Mouse (Mus musculus): ENCODE results near the gene Rbpj. TPM values are rescaled to one million over a fixed set of nuclear protein-coding genes. Genes with fewer than 3 reads are reported as not detected.
"Not testable (repeated sequence)": the region's sequence is repeated elsewhere in the genome, so short reads cannot be mapped to it uniquely, and the experiment has no call there.

Rbpj gene
- total RNA-seq, 1 experiment from 2014 or later = 49.7 TPM

DNA sequence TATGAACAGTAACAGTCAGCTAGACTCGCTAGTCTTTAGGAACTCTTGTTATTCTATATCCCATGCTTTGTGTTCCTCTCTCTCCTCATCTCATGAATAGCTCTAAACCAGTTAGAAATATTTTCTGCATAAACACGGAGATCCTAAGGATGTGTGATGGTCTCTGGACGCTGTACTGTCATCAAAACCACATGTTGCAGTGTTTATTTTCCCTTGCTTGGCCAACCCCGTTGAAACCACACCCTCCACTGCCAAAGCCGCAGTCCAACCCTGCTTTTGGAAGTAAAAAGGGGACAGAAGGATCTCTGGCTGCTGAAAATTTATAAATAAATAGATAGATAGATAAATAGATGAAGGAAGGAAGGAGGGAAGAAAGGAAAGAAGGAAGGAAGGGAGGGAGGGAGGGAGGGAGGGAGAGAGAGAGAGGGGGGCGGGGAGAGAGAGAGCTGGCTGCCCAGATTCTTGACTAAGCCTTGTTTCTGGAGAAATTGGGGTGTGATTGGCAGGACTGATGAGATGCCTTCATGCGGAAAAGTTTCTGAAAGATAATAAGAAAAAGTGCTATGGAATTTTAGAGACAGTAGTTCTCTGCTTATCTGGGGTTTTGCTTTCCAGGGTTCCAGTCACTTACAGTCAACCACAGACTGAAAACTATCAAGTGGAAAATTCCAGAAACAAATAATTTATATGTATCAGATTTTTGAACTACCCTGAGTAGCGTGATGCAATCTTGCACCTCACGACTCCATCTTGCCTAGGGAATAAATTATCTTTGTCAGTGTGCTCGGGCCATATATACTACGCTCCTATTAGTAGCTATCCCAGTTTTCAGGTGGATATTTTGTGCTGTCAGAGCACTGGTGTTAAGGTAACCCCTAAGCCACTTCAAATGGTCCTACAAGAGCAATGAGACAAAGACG, 70.9 kb downstream of the Rbpj start:
- ATAC-seq (replicated peaks; ENCODE audit: insufficient number of reproducible peaks, low FRiP score, low TSS enrichment, poor library complexity, severe bottlenecking) = no peak

DNA sequence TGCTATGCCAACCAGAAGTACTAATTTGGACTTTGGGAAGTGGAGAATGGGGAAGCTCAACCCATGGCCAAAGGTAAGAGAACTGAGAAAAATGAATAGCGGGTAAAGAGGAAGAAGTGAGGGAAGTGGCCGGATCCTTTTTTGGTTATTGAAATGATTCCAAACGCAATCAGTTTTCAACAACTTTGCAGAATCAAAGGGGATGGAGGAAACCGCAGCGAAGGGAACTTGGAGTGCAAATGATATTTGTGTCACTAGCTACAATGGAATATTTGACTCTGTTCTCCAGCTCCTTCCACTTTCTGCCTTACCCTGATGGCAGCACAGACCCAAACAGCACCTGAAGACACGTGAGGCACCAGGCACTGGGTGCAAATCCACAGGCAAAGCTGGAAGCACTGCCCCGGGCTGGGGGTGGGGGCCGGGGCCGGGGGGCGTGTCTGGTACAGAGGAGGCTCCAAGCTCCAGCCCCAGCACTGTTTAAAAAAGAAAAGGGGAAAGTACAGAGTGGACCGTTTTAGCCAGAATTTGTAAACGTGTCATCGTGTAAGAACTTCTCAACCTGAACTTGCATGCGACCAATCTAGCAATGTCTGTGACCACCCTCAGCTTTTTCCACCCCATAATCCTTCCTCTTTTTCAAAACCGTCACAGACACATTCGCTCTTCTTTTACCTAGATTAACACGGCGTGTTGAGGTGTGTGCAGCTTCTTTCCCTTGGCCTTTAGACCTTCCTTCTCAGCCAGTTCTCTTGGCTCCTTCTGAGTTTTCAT, 74.1 kb downstream of the Rbpj start:
- peak; percentile 41 for ATAC-seq (replicated peaks; ENCODE audit: insufficient number of reproducible peaks, low FRiP score, low TSS enrichment, poor library complexity, severe bottlenecking)

DNA sequence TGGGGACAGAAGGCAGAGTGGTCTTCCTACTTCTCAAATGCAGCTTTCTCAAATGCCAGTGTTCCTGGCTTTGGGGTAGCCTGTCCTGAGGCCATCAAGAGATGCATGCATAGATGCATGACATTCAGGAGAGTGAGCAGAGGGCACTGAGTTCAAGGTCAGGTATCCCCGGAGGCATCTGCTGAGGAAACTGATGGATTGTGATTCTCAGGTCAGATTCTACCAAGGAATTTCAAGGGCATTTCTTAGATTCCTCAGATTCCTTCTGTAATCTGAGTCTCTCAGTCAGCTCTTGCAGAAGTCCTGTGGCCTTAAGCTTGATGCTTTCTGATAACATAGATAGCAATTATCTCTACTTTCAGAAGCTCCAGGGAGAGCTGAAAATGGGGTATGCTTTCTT, 76.1 kb downstream of the Rbpj start:
- ATAC-seq (replicated peaks; ENCODE audit: insufficient number of reproducible peaks, low FRiP score, low TSS enrichment, poor library complexity, severe bottlenecking) = no peak

DNA sequence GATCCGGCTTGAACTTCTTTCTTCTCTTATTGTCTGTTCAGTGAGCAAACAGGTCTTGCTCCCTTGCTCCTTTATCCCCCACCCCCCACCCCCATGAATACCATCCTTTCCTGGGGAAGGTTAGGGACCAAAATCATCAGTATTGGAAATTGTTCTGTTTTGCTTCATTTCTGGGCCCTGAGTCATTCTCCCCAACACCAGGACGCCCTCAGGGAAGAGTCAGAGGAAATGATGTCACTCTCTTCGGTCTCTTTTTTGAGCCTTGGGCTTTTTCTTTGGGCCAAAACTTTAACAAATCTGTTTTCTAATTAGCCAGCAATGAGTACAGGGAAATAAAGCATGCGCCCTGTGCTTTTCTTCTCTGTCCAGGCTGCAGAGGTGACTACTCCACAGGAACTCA, 77.4 kb downstream of the Rbpj start:
- ATAC-seq (replicated peaks; ENCODE audit: insufficient number of reproducible peaks, low FRiP score, low TSS enrichment, poor library complexity, severe bottlenecking) = no peak

DNA sequence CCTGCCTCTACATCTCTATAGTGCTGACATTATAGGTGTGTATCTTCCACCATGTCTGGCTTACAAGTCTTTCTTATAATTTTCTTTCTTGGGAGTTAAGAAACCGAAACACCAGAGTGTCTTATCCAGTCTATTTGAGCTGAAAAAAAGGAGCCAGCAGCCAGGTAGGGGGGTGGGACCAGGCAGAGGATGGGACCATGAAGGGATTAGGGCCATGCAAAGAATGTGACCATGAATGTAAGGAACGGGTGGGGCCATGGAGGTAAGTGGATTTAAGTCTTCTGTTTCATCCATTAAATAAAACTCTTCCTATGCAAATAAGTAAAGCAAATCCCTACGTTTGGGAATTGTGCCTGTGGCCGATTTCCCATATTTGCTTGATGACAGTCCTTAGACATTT, 78.0 kb downstream of the Rbpj start:
- no peak for ATAC-seq (replicated peaks; ENCODE audit: insufficient number of reproducible peaks, low FRiP score, low TSS enrichment, poor library complexity, severe bottlenecking)

DNA sequence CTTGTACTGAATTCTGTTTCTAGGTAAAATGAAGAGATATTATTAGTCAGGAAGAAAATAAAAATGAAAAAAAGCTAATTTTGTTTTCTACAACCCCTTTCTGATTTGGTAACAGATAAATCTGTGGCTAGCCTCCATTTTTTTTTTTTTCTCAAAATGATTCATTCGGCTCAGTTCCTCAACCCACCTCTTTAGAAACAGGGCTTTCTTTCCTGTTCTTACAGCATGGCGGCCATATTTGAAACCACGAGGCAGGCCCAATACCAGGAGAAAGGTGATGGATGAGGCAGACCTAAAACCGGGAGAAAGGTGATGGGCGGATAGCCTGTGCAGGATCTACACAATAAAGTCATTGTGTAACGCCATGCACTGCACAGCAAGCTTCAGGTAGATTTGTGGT, 80.5 kb downstream of the Rbpj start:
- ATAC-seq (replicated peaks; ENCODE audit: insufficient number of reproducible peaks, low FRiP score, low TSS enrichment, poor library complexity, severe bottlenecking) = no peak

DNA sequence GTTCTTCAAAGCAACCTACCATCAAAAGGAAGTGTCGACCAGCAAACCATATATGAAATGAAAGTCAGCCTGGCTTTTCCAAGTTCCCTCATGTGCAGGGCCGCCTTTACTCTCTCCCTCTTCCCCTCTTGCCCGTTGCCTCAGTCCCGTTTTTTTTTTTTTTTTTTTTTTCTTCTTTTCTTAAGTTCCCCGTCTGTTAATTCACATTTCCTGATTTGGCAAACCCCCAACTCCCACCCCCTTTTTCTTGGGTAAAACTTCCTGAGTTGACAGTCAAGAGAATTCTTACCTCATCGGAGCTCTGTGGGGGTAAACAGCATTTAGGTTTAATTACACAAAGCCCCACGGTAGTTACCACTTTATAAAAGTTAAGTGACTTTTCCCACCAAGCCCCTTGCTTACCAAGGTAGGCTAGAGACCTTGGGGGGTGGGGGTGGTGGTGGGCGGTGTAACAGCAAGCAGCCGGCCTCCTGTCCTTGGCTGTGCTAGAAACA, 81.1 kb downstream of the Rbpj start:
- ATAC-seq (replicated peaks; ENCODE audit: insufficient number of reproducible peaks, low FRiP score, low TSS enrichment, poor library complexity, severe bottlenecking) = no peak

DNA sequence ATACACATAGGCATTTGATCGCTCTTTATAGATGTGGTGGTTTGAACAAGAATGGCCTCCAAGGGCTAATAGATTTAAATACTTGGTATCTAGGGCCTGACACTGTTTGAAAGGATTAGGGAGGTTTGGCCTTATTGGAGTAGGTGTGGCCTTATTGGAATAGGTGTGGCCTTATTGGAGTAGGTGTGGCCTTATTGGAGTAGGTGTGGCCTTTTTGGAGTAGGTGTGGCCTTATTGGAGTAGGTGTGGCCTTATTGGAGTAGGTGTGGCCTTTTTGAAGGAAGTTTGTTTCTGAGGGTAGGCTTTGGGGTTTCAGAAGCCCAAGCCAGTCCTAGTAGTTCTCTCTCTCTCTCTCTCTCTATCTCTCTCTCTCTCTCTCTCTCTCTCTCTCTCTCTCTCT, 84.4 kb downstream of the Rbpj start:
- ATAC-seq (replicated peaks; ENCODE audit: insufficient number of reproducible peaks, low FRiP score, low TSS enrichment, poor library complexity, severe bottlenecking) = not testable (repeated sequence)

DNA sequence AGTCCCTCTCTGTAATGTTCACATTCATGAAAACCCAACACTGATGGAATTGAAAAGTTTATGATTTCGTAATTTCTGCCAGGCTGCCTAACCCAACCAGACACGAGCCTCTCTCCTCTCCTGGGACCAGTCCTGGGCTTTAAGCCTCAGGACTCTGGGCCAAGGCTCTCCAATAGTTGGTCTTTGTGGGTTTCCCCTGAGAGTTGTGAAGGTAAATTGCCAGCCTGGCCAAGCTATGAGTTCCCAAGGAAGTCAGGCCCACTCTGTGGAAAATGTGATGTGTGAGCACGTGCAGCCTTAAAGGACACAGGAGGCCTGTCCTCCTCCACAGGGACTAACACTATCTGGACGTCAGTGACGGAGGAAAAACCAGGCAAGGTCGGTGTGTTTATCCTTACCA, 85.4 kb downstream of the Rbpj start:
- ATAC-seq (replicated peaks; ENCODE audit: insufficient number of reproducible peaks, low FRiP score, low TSS enrichment, poor library complexity, severe bottlenecking) = no peak

DNA sequence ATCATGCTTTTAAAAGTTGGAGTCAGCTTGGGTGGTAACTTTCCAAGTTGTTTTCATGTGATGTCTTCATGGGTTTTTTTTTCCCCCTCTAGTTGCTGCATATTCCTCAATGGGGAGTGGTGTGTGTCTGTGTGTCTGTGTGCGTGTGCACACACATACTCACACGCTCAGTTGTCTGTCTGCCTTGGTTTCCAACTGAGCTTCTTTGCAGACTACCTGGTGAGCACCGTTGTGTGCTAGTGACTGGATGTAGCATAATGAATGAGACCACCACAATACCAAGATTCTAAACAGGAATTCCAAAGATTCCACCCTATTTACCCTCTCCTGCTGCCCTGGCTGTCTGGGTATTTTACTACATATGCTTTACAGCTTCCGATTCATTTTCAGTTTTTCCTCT, 86.0 kb downstream of the Rbpj start:
- no peak for ATAC-seq (replicated peaks; ENCODE audit: insufficient number of reproducible peaks, low FRiP score, low TSS enrichment, poor library complexity, severe bottlenecking)

DNA sequence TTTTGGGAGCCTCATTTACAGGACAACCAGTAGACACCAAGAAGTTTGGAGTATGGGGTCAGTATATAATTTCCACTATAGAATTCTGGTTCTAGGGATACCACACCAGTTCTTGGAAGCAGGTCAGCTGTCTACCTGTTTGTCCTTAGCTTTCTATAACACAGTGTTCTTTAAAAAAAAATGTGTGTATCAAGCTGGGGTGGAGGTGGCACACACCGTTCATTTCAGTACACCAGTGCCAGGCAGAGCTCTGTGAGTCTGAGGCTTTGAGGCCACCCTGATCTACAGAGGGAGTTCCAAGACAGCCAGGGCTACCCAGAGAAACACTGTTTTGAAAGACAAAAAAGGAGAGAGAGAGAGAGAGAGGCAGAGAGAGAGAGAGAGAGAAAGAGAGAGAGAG, 87.3 kb downstream of the Rbpj start:
- ATAC-seq (replicated peaks; ENCODE audit: insufficient number of reproducible peaks, low FRiP score, low TSS enrichment, poor library complexity, severe bottlenecking) = no peak

DNA sequence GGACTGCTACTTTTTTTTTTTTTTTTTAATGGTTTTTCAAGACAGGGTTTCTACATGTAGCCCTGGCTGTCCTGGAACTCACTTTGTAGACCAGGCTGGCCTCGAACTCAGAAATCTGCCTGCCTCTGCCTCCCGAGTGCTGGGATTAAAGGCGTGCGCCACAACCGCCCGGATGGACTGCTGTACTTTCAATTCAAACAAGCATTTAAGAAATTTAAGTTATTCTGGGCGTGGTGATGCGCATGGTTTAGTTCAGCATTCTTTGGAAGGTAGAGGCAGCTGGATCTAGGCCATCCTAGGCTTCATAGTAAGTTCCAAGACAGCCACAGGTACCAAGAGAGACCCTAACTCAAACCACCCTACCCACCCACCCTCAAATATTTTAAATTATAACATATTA, 88.2 kb downstream of the Rbpj start:
- ATAC-seq (replicated peaks; ENCODE audit: insufficient number of reproducible peaks, low FRiP score, low TSS enrichment, poor library complexity, severe bottlenecking) = no peak

DNA sequence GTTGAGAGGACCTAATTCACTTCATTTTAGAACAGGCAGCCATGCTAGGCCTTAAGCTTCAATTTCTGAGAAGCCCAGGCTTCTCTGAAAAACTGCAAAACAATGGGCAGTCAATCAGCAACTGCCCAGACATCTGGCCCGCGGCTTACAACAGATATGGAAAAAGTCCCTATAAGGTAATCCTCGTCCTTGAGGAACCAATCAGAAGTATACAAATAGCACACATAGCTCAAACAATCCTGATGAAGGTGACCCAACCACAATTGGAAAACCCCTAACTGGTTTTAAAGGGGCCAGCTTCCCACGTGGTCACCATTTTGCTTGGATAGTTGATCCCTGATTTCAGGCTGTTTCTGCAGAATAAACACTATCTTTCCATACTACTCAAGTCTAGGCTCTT, 89.0 kb downstream of the Rbpj start:
- no peak for ATAC-seq (replicated peaks; ENCODE audit: insufficient number of reproducible peaks, low FRiP score, low TSS enrichment, poor library complexity, severe bottlenecking)

DNA sequence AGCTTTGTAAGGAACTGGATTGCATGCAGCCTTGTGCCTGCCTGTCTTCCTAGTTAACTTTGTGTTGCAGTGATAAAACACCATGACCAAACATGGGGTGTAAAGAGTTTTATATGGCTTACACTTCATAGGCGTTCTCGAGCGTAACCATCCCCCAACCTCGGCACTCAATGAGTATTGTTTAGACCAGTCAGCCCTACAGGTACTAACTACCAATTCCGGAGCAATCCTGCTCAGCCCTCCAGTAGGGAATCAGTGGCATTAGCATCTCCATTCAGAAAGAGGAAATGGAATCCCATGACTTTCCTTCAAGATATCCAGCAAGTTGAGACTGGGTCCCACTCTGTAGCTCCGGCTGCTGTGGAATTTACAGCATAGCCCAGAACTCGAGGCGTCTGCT, 89.5 kb downstream of the Rbpj start:
- no peak for ATAC-seq (replicated peaks; ENCODE audit: insufficient number of reproducible peaks, low FRiP score, low TSS enrichment, poor library complexity, severe bottlenecking)

DNA sequence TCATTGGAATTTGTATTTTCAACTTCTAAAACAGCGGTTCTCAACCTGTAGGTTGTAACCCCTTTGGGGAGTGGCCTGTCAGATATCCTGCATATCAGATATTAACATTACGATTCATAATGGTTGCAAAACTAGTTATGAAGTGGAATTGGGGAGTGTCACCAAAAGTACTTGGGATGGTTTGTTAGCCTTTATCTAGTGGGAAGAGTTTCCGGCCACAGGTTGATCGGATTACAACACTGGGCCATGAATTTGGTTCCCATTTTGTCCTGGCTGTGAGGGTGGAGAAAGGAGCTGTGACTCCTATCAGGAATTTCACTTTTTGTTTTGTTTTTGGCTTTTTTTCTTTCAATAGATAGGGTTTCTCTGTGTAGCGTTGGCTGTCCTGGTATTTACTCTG, 90.0 kb downstream of the Rbpj start:
- no peak for ATAC-seq (replicated peaks; ENCODE audit: insufficient number of reproducible peaks, low FRiP score, low TSS enrichment, poor library complexity, severe bottlenecking)

DNA sequence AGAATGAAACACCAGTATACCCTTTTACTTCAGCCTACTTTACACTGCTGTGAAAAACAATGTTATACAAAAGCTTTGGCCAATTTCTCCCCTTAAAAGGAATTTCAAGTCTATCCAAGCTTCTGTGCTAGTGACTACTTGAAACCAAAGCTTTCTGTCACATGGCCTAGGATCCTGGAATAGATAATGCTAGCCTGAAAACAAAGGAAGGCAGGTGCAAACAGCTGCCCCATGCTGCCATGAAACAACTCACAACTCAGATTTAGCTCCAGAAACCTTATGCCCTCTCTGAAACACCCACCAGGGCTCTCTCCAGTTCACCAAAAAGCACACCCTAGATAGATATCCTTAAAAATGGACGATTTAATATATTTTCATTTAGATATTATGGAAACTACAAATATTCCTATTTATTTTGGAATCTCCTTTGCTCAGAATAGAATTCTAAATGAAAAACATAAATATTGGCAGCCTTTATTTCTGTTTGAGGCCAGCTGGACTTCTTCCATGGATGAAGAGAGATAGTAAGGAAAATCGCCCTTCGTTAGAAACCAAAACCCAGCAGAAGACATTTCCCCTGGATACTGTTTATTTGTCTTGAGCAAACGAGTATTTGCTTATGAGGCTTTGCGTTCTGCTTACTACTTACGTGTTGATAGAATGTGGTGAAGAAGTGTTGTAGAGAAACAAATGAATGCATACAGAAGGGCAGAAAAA, 91.8 kb downstream of the Rbpj start:
- no peak for ATAC-seq (replicated peaks; ENCODE audit: insufficient number of reproducible peaks, low FRiP score, low TSS enrichment, poor library complexity, severe bottlenecking)

DNA sequence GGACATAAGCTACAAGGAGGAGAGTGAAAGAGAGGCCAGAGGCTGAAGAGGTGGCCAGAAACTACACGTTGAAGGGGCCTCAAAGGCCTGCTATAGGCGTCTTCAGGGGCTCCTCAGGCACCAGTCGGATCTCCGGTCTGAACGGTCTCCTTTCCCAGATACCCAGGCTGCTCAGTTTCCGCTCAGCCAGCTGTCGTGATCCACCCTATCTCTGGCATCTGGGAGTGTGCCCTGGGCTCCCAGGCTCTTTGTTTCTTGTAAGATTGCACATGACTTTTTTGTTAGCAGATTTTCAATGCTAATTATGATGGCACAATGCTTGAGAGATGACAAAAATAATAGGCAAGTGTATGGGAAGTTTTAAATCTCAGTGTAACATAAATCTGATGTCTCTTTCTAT, 95.2 kb downstream of the Rbpj start:
- ATAC-seq (replicated peaks; ENCODE audit: insufficient number of reproducible peaks, low FRiP score, low TSS enrichment, poor library complexity, severe bottlenecking) = no peak

DNA sequence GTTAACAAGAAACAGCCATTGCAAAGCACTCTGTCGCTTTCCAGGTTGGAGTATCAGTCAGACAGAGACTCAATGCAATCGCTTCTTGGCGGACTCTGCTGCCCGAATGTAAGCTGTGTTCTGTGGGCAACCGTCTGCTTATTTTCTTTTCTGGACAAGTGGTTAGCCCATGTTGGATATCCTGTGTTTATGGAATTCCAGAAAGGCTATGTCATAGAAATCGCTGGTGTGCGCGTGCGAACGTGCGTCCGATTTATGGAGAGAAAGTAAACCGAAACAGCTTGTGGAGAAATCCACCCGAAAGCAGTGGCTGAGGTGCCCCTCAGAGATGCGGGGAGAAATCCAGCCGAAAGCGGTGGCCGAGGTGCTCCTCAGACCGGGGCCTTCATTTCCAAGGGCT, 98.4 kb downstream of the Rbpj start:
- no peak for ATAC-seq (replicated peaks; ENCODE audit: insufficient number of reproducible peaks, low FRiP score, low TSS enrichment, poor library complexity, severe bottlenecking)

DNA sequence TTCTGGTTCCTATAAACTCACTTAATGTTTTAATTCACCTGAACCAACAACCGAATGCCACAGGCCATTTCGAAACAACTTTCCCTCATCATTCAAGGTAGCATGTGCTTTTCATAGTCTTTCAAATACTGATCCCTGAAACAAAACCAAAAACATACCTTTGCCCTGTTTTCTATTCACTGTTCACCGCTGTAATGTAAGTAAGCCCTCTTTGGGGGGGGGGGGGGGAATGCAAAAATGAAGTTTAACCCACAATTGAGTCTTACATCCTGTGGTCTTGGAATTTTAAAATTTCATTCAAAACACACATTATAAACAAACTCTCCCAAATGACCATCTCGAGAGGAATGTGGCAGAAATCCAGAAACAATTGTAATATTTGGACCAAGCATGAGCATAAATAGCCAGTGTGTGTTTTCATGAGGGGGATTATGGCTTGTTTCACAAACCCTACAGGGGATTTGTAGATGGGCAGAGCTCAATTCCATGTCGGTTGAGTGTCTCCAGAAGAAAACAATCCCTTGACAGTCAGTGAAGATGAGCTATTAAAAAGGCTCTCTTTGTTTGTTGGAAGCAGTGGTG, 99.4 kb downstream of the Rbpj start:
- ATAC-seq (replicated peaks; ENCODE audit: insufficient number of reproducible peaks, low FRiP score, low TSS enrichment, poor library complexity, severe bottlenecking) = no peak

Measured in monocyte, adult 5-6 weeks (primary cell).